ENCODE assay signal across 24 mouse cellular contexts in genomic region chr7:111452000-111452399, GRCm38 (mm10).
"Had no signal": no experiment of that assay in that cellular context is flagged by ENCODE, and none has a peak within 500 bp of the region (broad histone marks: within the 10 kb centered on the region; RNA-seq: fewer than 3 reads in every experiment).

No protein-coding gene starts in this region.

- ATAC-seq: liver, postnatal 0 days; midbrain, embryonic 13.5 days; midbrain, embryonic 16.5 days had no signal

- H3K4me3 ChIP-seq: kidney, embryonic 15.5 days; left cerebral cortex, adult 2 months; limb, embryonic 12.5 days; limb, embryonic 15.5 days; megakaryocyte, embryonic 14.5 days; midbrain, embryonic 10.5 days; midbrain, embryonic 13.5 days; myocyte; neural tube, embryonic 13.5 days; stomach, embryonic 15.5 days had no signal

- H3K27me3 ChIP-seq: kidney, embryonic 15.5 days; limb, embryonic 12.5 days; limb, embryonic 15.5 days; megakaryocyte, embryonic 14.5 days; midbrain, embryonic 13.5 days; neural tube, embryonic 13.5 days; stomach, embryonic 15.5 days had no signal

- H3K36me3 ChIP-seq: kidney, embryonic 15.5 days; limb, embryonic 12.5 days; limb, embryonic 15.5 days; midbrain, embryonic 10.5 days; midbrain, embryonic 13.5 days; neural tube, embryonic 13.5 days; stomach, embryonic 15.5 days had no signal

- DNase-seq: kidney, adult 11 months; kidney, adult 8-10 months; kidney, postnatal 10 days; kidney, postnatal 36 days; layer of hippocampus, postnatal 36 days; left cerebral cortex, postnatal 4 days; liver, postnatal 0 days; retina, postnatal 1 day; right cerebral cortex, postnatal 25 days; spleen, adult 18-20 months; thymus, postnatal 36 days had no signal

- H3K9ac ChIP-seq: kidney, embryonic 15.5 days; limb, embryonic 12.5 days; limb, embryonic 15.5 days; liver, embryonic 14.5 days; liver, postnatal 0 days; midbrain, embryonic 13.5 days; neural tube, embryonic 13.5 days; stomach, embryonic 15.5 days had no signal

- H3K9me3 ChIP-seq: kidney, embryonic 15.5 days; limb, embryonic 15.5 days; midbrain, embryonic 10.5 days; midbrain, embryonic 13.5 days; neural tube, embryonic 13.5 days; stomach, embryonic 15.5 days had no signal

- H3K4me1 ChIP-seq: megakaryocyte, embryonic 14.5 days; stomach, embryonic 15.5 days had no signal

- H3K27ac ChIP-seq: kidney, embryonic 15.5 days; limb, embryonic 12.5 days; limb, embryonic 15.5 days; liver, embryonic 14.5 days; midbrain, embryonic 10.5 days; midbrain, embryonic 13.5 days; stomach, embryonic 15.5 days had no signal

- H3K4me2 ChIP-seq: kidney, embryonic 15.5 days; limb, embryonic 12.5 days; limb, embryonic 15.5 days; liver, embryonic 11.5 days; midbrain, embryonic 13.5 days; neural tube, embryonic 13.5 days; stomach, embryonic 15.5 days had no signal
